Mouse (Mus musculus): ENCODE data around the gene Gnl2.

The Gnl2 gene

GRCm38 (mm10) chr4:125015806-125016635 is at the start of gene Gnl2:
Gene Gnl2, plus strand, starts transcription at chr4:125016585.
- DNase-seq (ENCODE audit: extremely low read depth, low read depth): no peak

- no peak for DNase-seq (ENCODE audit: extremely low read depth, low read depth)
These were observed 47.7 kb upstream of the Gnl2 start for GRCm38 (mm10) chr4:124968711-124969110.

- no peak for DNase-seq (ENCODE audit: extremely low read depth, low read depth)
These were observed 47.1 kb upstream of the Gnl2 start for GRCm38 (mm10) chr4:124969219-124969848.

- DNase-seq (ENCODE audit: extremely low read depth, low read depth): no peak
These were observed 46.2 kb upstream of the Gnl2 start for GRCm38 (mm10) chr4:124970194-124970593.

GRCm38 (mm10) chr4:124970677-124971076 is 45.7 kb upstream of the Gnl2 start:
- DNase-seq (ENCODE audit: extremely low read depth, low read depth): no peak

GRCm38 (mm10) chr4:124971094-124971493 is 45.3 kb upstream of the Gnl2 start:
- DNase-seq (ENCODE audit: extremely low read depth, low read depth): no peak

GRCm38 (mm10) chr4:124972316-124972715 is 44.1 kb upstream of the Gnl2 start:
- no peak for DNase-seq (ENCODE audit: extremely low read depth, low read depth)

- DNase-seq (ENCODE audit: extremely low read depth, low read depth): peak; percentile 15
These were observed 43.1 kb upstream of the Gnl2 start for GRCm38 (mm10) chr4:124973296-124973695.

- no peak for DNase-seq (ENCODE audit: extremely low read depth, low read depth)
These were observed 38.2 kb upstream of the Gnl2 start for GRCm38 (mm10) chr4:124978201-124978600.

GRCm38 (mm10) chr4:124983893-124984526 is 32.4 kb upstream of the Gnl2 start:
- peak; percentile 33 for DNase-seq (ENCODE audit: extremely low read depth, low read depth)

GRCm38 (mm10) chr4:124984871-124985670 is 31.3 kb upstream of the Gnl2 start:
- DNase-seq (ENCODE audit: extremely low read depth, low read depth): no peak

GRCm38 (mm10) chr4:124985671-124986602 is 30.4 kb upstream of the Gnl2 start, which contains the start of gene Rspo1:
Gene Rspo1, plus strand, starts transcription at chr4:124986430.
- no peak for DNase-seq (ENCODE audit: extremely low read depth, low read depth)

GRCm38 (mm10) chr4:124986739-124987710 is 29.4 kb upstream of the Gnl2 start:
- no peak for DNase-seq (ENCODE audit: extremely low read depth, low read depth)

- no peak for DNase-seq (ENCODE audit: extremely low read depth, low read depth)
These were observed 28.7 kb upstream of the Gnl2 start for GRCm38 (mm10) chr4:124987711-124988097.

- no peak for DNase-seq (ENCODE audit: extremely low read depth, low read depth)
These were observed 28.0 kb upstream of the Gnl2 start for GRCm38 (mm10) chr4:124988382-124988781.

GRCm38 (mm10) chr4:124989787-124990253 is 26.6 kb upstream of the Gnl2 start:
- DNase-seq (ENCODE audit: extremely low read depth, low read depth): no peak

GRCm38 (mm10) chr4:124990325-124990724 is 26.1 kb upstream of the Gnl2 start:
- no peak for DNase-seq (ENCODE audit: extremely low read depth, low read depth)

- DNase-seq (ENCODE audit: extremely low read depth, low read depth): no peak
These were observed 18.8 kb upstream of the Gnl2 start for GRCm38 (mm10) chr4:124997479-124998147.
